11 mouse cellular contexts compared by ENCODE assay signal in genomic region chr12:107027842-107028549, GRCm38 (mm10).
DNase-seq lines count a peak whose midpoint lies in the region; ATAC-seq and TF ChIP-seq lines count a peak whose summit lies in the region.
"Had no signal": no experiment of that assay in that cellular context is flagged by ENCODE, and none has a peak within 500 bp of the region (broad histone marks: within the 10 kb centered on the region; RNA-seq: fewer than 3 reads in every experiment).

No protein-coding gene starts in this region.

- H3K27me3 ChIP-seq in lung, embryonic 14.5 days (ENCODE audit: insufficient read depth, low read length) = 0 out of 2 replicates have a peak, but pooled peaks cover 4% of the 10 kb centered on the region
- H3K27me3 ChIP-seq in limb, embryonic 14.5 days (ENCODE audit: control insufficient read depth, insufficient read depth, low read length) = no peaks in the 10 kb centered on the region
- H3K27me3 ChIP-seq: Patski had no signal

- TF ChIP-seq CTCF in lung, embryonic 14.5 days (IDR thresholded peaks at IDR 0.05; ENCODE audit: low read depth) = no peak

- H3K9me3 ChIP-seq in lung, embryonic 14.5 days (ENCODE audit: low read depth, low read length) = no peaks in the 10 kb centered on the region
- no peaks in the 10 kb centered on the region for H3K9me3 ChIP-seq in limb, embryonic 14.5 days (ENCODE audit: control insufficient read depth, low read length)

- 30% methylated on average over 23 of the region's 23 CpGs for WGBS in lung, embryonic 14.5 days
- WGBS in limb, embryonic 14.5 days = 10% methylated on average over 23 of the region's 23 CpGs

- TF ChIP-seq POLR2A in limb, embryonic 14.5 days (IDR thresholded peaks at IDR 0.05; ENCODE audit: borderline replicate concordance, extremely low read depth, insufficient read depth, insufficient read length) = no peak

- H3K36me3 ChIP-seq in lung, embryonic 14.5 days (ENCODE audit: insufficient read depth) = no peaks in the 10 kb centered on the region
- H3K36me3 ChIP-seq in limb, embryonic 14.5 days (ENCODE audit: control insufficient read depth, insufficient read depth, low read length) = no peaks in the 10 kb centered on the region

- H3K27ac ChIP-seq in lung, embryonic 14.5 days (ENCODE audit: low read depth) = no peak overlapping the region
- H3K27ac ChIP-seq in limb, embryonic 14.5 days (replicated peaks; ENCODE audit: low read depth, low read length) = no peak overlapping the region

- DNase-seq in cerebellum, postnatal 25 days = peak; percentile 21 to 36
- DNase-seq in cerebellum, adult 18-20 months = no peak
- peak; percentile 6 for DNase-seq in lung, embryonic 14.5 days
- DNase-seq in lung, postnatal 14 days = no peak
- peak; percentile 42 for DNase-seq in limb, embryonic 14.5 days (ENCODE audit: low spot score)
- no peak for DNase-seq in spleen, postnatal 14 days (ENCODE audit: low spot score in 2 of 2)
- DNase-seq in adrenal gland, adult 18-20 months (ENCODE audit: low spot score in 2 of 2) = no peak
- DNase-seq in spleen, adult 18-20 months = no peak
- DNase-seq: lung, postnatal 36 days had no signal

- no peak overlapping the region for H3K4me2 ChIP-seq in lung, embryonic 14.5 days
- peak overlapping the region; percentile 42 for H3K4me2 ChIP-seq in limb, embryonic 14.5 days (replicated peaks; ENCODE audit: low read depth, low read length, severe bottlenecking)

- no peaks in the 10 kb centered on the region for H3K4me1 ChIP-seq in lung, embryonic 14.5 days (ENCODE audit: insufficient read depth)
- peaks cover 9% of the 10 kb centered on the region for H3K4me1 ChIP-seq in limb, embryonic 14.5 days (ENCODE audit: control insufficient read depth, insufficient read depth, low read length)

- no peak overlapping the region for H3K9ac ChIP-seq in lung, embryonic 14.5 days
- H3K9ac ChIP-seq in limb, embryonic 14.5 days (ENCODE audit: low read depth, low read length, severe bottlenecking) = no peak overlapping the region

- H3K4me3 ChIP-seq in lung, embryonic 14.5 days (ENCODE audit: low read depth, low read length) = no peak overlapping the region
- no peak overlapping the region; the same call in 1 of the 2 replicates for H3K4me3 ChIP-seq in limb, embryonic 14.5 days (replicated peaks; ENCODE audit: low read length)
- H3K4me3 ChIP-seq: erythroblast, embryonic 14.5 days had no signal

- ATAC-seq in lung, embryonic 14.5 days (ENCODE audit: insufficient read depth) = no peak
- peak; percentile 30; the same call in 1 of the 2 replicates for ATAC-seq in limb, embryonic 14.5 days (ENCODE audit: low FRiP score, low read depth)
- ATAC-seq: Patski had no signal

Comparison
In these comparisons a context has a peak if more than half of its experiments do, and no peak if none do; other contexts are left out.
1. DNase-seq: peak in cerebellum, postnatal 25 days (2 of 2), lung, embryonic 14.5 days (single experiment) and limb, embryonic 14.5 days (single experiment); none in cerebellum, adult 18-20 months (0 of 2), lung, postnatal 14 days (single experiment), spleen, postnatal 14 days (0 of 2), adrenal gland, adult 18-20 months (0 of 2) and spleen, adult 18-20 months (0 of 2).